31 mouse cellular contexts compared by ENCODE assay signal in genomic region chr11:94317014-94317413, GRCm38 (mm10). TPM values are rescaled to one million over a fixed set of nuclear protein-coding genes. Genes with fewer than 3 reads are reported as not detected.
DNase-seq lines count a peak whose midpoint lies in the region; ATAC-seq and TF ChIP-seq lines count a peak whose summit lies in the region.
"Had no signal": no experiment of that assay in that cellular context is flagged by ENCODE, and none has a peak within 500 bp of the region (broad histone marks: within the 10 kb centered on the region; RNA-seq: fewer than 3 reads in every experiment).

No protein-coding gene starts in this region.

- 59% methylated on average over 1 of the region's 1 CpGs for WGBS in intestine, embryonic 14.5 days
- 54% methylated on average over 1 of the region's 1 CpGs for WGBS in intestine, embryonic 15.5 days
- WGBS in liver, embryonic 15.5 days (ENCODE audit: insufficient replicate concordance): 47% methylated on average over 1 of the region's 1 CpGs

- ATAC-seq in intestine, embryonic 14.5 days (replicated peaks; ENCODE audit: low FRiP score, low TSS enrichment, low read depth): no peak
- no peak for ATAC-seq in intestine, embryonic 15.5 days
- ATAC-seq in liver, embryonic 15.5 days (ENCODE audit: insufficient read depth): no peak
- ATAC-seq: Patski had no signal

- TF ChIP-seq POLR2A in MEL (IDR thresholded peaks at IDR 0.05; ENCODE audit: control insufficient read depth in 1 of 2, insufficient read depth in 1 of 2, low read depth in 1 of 2, low read length in 2 of 2, poor library complexity in 1 of 2): no peak

- H3K4me2 ChIP-seq in intestine, embryonic 14.5 days (ENCODE audit: low read length): peak overlapping the region; percentile 26; the same call in 1 of the 2 replicates
- H3K4me2 ChIP-seq in intestine, embryonic 15.5 days (replicated peaks): no peak overlapping the region
- peak overlapping the region; percentile 70 for H3K4me2 ChIP-seq in liver, embryonic 15.5 days
- H3K4me2 ChIP-seq: embryonic facial prominence, embryonic 12.5 days; lung, embryonic 15.5 days had no signal

- H3K27me3 ChIP-seq in intestine, embryonic 14.5 days (replicated peaks; ENCODE audit: control insufficient read depth, insufficient read depth, low read length): no peaks in the 10 kb centered on the region
- H3K27me3 ChIP-seq in intestine, embryonic 15.5 days (replicated peaks): no peaks in the 10 kb centered on the region
- no peaks in the 10 kb centered on the region for H3K27me3 ChIP-seq in E14TG2a.4 (ENCODE audit: insufficient read depth, low read length)
- H3K27me3 ChIP-seq in MEL (ENCODE audit: control insufficient read depth in 1 of 2, insufficient read depth in 2 of 2, low read length in 2 of 2): no peaks in the 10 kb centered on the region
- no peaks in the 10 kb centered on the region for H3K27me3 ChIP-seq in liver, embryonic 15.5 days
- H3K27me3 ChIP-seq: embryonic facial prominence, embryonic 12.5 days; lung, embryonic 15.5 days; Patski had no signal

- peaks cover 8% of the 10 kb centered on the region; the same call in 1 of the 2 replicates for H3K36me3 ChIP-seq in intestine, embryonic 14.5 days (ENCODE audit: control insufficient read depth, insufficient read depth, low read length)
- no peaks in the 10 kb centered on the region for H3K36me3 ChIP-seq in intestine, embryonic 15.5 days
- H3K36me3 ChIP-seq in E14TG2a.4 (ENCODE audit: insufficient read depth, low read length) (peaks cover 58% of the 10 kb centered on the region), MEL (ENCODE audit: control insufficient read depth in 1 of 2, insufficient read depth in 2 of 2, low read length in 2 of 2) (peaks cover 48 to 80% of the 10 kb centered on the region in 2 experiments)
- H3K36me3 ChIP-seq in liver, embryonic 15.5 days (replicated peaks): peaks cover 40% of the 10 kb centered on the region

- no peak overlapping the region for H3K27ac ChIP-seq in intestine, embryonic 14.5 days (ENCODE audit: low read depth)
- H3K27ac ChIP-seq in intestine, embryonic 15.5 days: no peak overlapping the region
- no peak overlapping the region for H3K27ac ChIP-seq in MEL (ENCODE audit: control insufficient read depth, low read depth, low read length)
- H3K27ac ChIP-seq in liver, embryonic 15.5 days (replicated peaks): peak overlapping the region; percentile 31; the same call in 1 of the 2 replicates
- H3K27ac ChIP-seq: embryonic facial prominence, embryonic 12.5 days; hindbrain, embryonic 14.5 days; kidney, postnatal 0 days; left cerebral cortex, adult 2 months; lung, embryonic 15.5 days had no signal

- DNase-seq in intestine, embryonic 14.5 days (ENCODE audit: low spot score): no peak
- no peak for DNase-seq in MEL (ENCODE audit: low read depth, low spot score)
- DNase-seq in adrenal gland, postnatal 36 days: no peak
- DNase-seq in kidney, postnatal 10 days: no peak
- no peak for DNase-seq in lung, postnatal 4 days
- DNase-seq: cerebellum, adult 11-12 months; cerebellum, postnatal 14 days; heart, postnatal 36 days; kidney, adult 11 months; midbrain, embryonic 14.5 days; thymus, postnatal 25 days had no signal

- H3K9ac ChIP-seq in intestine, embryonic 14.5 days (ENCODE audit: low read length): no peak overlapping the region
- no peak overlapping the region for H3K9ac ChIP-seq in intestine, embryonic 15.5 days
- no peak overlapping the region; the same call in 1 of the 2 replicates for H3K9ac ChIP-seq in MEL (ENCODE audit: control insufficient read depth, low read depth, low read length, poor library complexity, severe bottlenecking)
- H3K9ac ChIP-seq in liver, embryonic 15.5 days: no peak overlapping the region
- H3K9ac ChIP-seq: embryonic facial prominence, embryonic 12.5 days; hindbrain, embryonic 14.5 days; lung, embryonic 15.5 days had no signal

- no peak for TF ChIP-seq CTCF in E14TG2a.4 (conservative IDR thresholded peaks at IDR 0.05; ENCODE audit: low read length)
- TF ChIP-seq CTCF in MEL (IDR thresholded peaks at IDR 0.05 in 2 of 3, conservative IDR thresholded peaks at IDR 0.05 in 1 of 3; ENCODE audit: control insufficient read depth in 1 of 3, insufficient read depth in 1 of 3, low read depth in 2 of 3, low read length in 3 of 3, poor library complexity in 1 of 3, severe bottlenecking in 1 of 3): no peak

- no peak overlapping the region for H3K4me3 ChIP-seq in intestine, embryonic 14.5 days (ENCODE audit: low read depth, low read length)
- H3K4me3 ChIP-seq in intestine, embryonic 15.5 days (replicated peaks): no peak overlapping the region
- peak overlapping the region; percentile 14; the same call in 1 of the 2 replicates for H3K4me3 ChIP-seq in E14TG2a.4 (replicated peaks; ENCODE audit: low read length)
- H3K4me3 ChIP-seq in MEL (ENCODE audit: control insufficient read depth in 1 of 2, insufficient read depth in 1 of 2, low read depth in 2 of 2, low read length in 2 of 2): no peak overlapping the region; a peak in 1 of 4 replicates
- no peak overlapping the region for H3K4me3 ChIP-seq in liver, embryonic 15.5 days (replicated peaks)
- H3K4me3 ChIP-seq: embryonic facial prominence, embryonic 12.5 days; left cerebral cortex, adult 2 months; lung, embryonic 15.5 days had no signal

- peaks cover 95% of the 10 kb centered on the region for H3K79me2 ChIP-seq in MEL (ENCODE audit: control insufficient read depth, insufficient read depth, low read length, poor library complexity)

- no peak for TF ChIP-seq RAD21 in MEL (IDR thresholded peaks at IDR 0.05; ENCODE audit: low read depth, low read length)

- H3K4me1 ChIP-seq in intestine, embryonic 14.5 days (replicated peaks; ENCODE audit: control insufficient read depth, insufficient read depth, low read length): peaks cover 35% of the 10 kb centered on the region
- H3K4me1 ChIP-seq in intestine, embryonic 15.5 days (replicated peaks): peaks cover 33% of the 10 kb centered on the region
- H3K4me1 ChIP-seq in E14TG2a.4 (replicated peaks; ENCODE audit: low read depth, low read length) (peaks cover 79% of the 10 kb centered on the region), MEL (ENCODE audit: control insufficient read depth in 1 of 2, insufficient read depth in 2 of 2, low read length in 2 of 2) (peaks cover 48 to 62% of the 10 kb centered on the region in 2 experiments)
- peaks cover 78% of the 10 kb centered on the region for H3K4me1 ChIP-seq in liver, embryonic 15.5 days (replicated peaks)

- no peak for TF ChIP-seq EP300 in MEL (IDR thresholded peaks at IDR 0.05; ENCODE audit: low read depth in 1 of 2, low read length in 2 of 2)

- H3K9me3 ChIP-seq in intestine, embryonic 14.5 days (ENCODE audit: control insufficient read depth, low read length): no peaks in the 10 kb centered on the region
- H3K9me3 ChIP-seq in intestine, embryonic 15.5 days: no peaks in the 10 kb centered on the region
- H3K9me3 ChIP-seq in E14TG2a.4 (ENCODE audit: low read length): no peaks in the 10 kb centered on the region
- H3K9me3 ChIP-seq in MEL (replicated peaks; ENCODE audit: insufficient read depth, low read length): no peaks in the 10 kb centered on the region
- H3K9me3 ChIP-seq in liver, embryonic 15.5 days (replicated peaks): no peaks in the 10 kb centered on the region
- H3K9me3 ChIP-seq: embryonic facial prominence, embryonic 12.5 days; lung, embryonic 15.5 days had no signal

TF ChIP-seq in MEL, 35 proteins besides CTCF, POLR2A, EP300 and RAD21:
- TF ChIP-seq MXI1 (IDR thresholded peaks at IDR 0.05; ENCODE audit: low read depth, low read length) (no peak), SIN3A (IDR thresholded peaks at IDR 0.05; ENCODE audit: low read length) (peak; percentile 33; the same call in 1 of the 2 replicates), BHLHE40 (IDR thresholded peaks at IDR 0.05; ENCODE audit: borderline replicate concordance, low read depth, low read length) (no peak), GATA1 (IDR thresholded peaks at IDR 0.05; ENCODE audit: low read depth, low read length) (no peak), TBP (IDR thresholded peaks at IDR 0.05; ENCODE audit: low read depth, low read length) (no peak), UBTF (IDR thresholded peaks at IDR 0.05; ENCODE audit: borderline replicate concordance, insufficient read depth, low read depth, low read length) (no peak), TCF12 (IDR thresholded peaks at IDR 0.05; ENCODE audit: low read depth, low read length) (no peak), CHD1 (IDR thresholded peaks at IDR 0.05; ENCODE audit: low read depth, low read length) (0 out of 2 replicates have a peak, but pooled peaks have one; percentile 65)
TF ChIP-seq in MEL: peak in this region for 2.

RNA-seq across cellular contexts. Expression of gene Luc7l3, which starts 4.8 kb away (rescaled TPM):
- polyA plus RNA-seq in intestine, embryonic 14.5 days (2014; fragmentation: Nextera tagmentation; extraction: Ambion mirVana): 89.6 and 96.3 TPM in 2 replicates
- polyA plus RNA-seq in intestine, embryonic 15.5 days (2015; fragmentation: Nextera tagmentation; extraction: Ambion mirVana): 85.9 and 103 TPM in 2 replicates
- total RNA-seq in MEL (2012; rRNA removed): 47.3 and 52.3 TPM in 2 replicates
- polyA plus RNA-seq in MEL (2012; ENCODE audit: insufficient read depth in 1 of 2, insufficient read length in 2 of 2, low read depth in 1 of 2, low replicate concordance in 2 of 2, missing spikeins in 1 of 2): 10 to 100 TPM; 54.7 to 90.5 TPM
- polyA plus RNA-seq in liver, embryonic 15.5 days (2015; fragmentation: Nextera tagmentation; extraction: Ambion mirVana): 35.5 and 36.8 TPM in 2 replicates
- total RNA-seq in adrenal gland, postnatal 36 days (2021): 10 to 100 TPM; 59.5 to 69.8 TPM

RNA-seq across cellular contexts. Expression of gene Ankrd40, which starts 10.8 kb away (rescaled TPM):
- polyA plus RNA-seq in intestine, embryonic 14.5 days (2014; fragmentation: Nextera tagmentation; extraction: Ambion mirVana): 19.9 and 20.4 TPM in 2 replicates
- polyA plus RNA-seq in intestine, embryonic 15.5 days (2015; fragmentation: Nextera tagmentation; extraction: Ambion mirVana): 22.0 and 23.0 TPM in 2 replicates
- total RNA-seq in MEL (2012; rRNA removed): 37.1 and 39.4 TPM in 2 replicates
- polyA plus RNA-seq in MEL (2012; ENCODE audit: insufficient read depth in 1 of 2, insufficient read length in 2 of 2, low read depth in 1 of 2, low replicate concordance in 2 of 2, missing spikeins in 1 of 2): 10 to 100 TPM in 1 of 2 experiments, not detected in 1; 60.0 TPM
- polyA plus RNA-seq in liver, embryonic 15.5 days (2015; fragmentation: Nextera tagmentation; extraction: Ambion mirVana): 7.4 and 9.0 TPM in 2 replicates
- total RNA-seq in adrenal gland, postnatal 36 days (2021): 100 to 1,000 TPM; 132 to 151 TPM

RNA-seq across cellular contexts. Expression of gene Gm21885, which starts 35.3 kb away (rescaled TPM):
- polyA plus RNA-seq in intestine, embryonic 14.5 days (2014; fragmentation: Nextera tagmentation; extraction: Ambion mirVana): 1.1 and 1.6 TPM in 2 replicates
- 44.6 and 53.2 TPM in 2 replicates for polyA plus RNA-seq in intestine, embryonic 15.5 days (2015; fragmentation: Nextera tagmentation; extraction: Ambion mirVana)
- total RNA-seq in MEL (2012; rRNA removed): not detected in 2 replicates
- polyA plus RNA-seq in MEL (2012; ENCODE audit: insufficient read depth in 1 of 2, insufficient read length in 2 of 2, low read depth in 1 of 2, low replicate concordance in 2 of 2, missing spikeins in 1 of 2): under 1 TPM in 1 of 2 experiments, not detected in 1; 0.74 TPM
- 0.15 TPM in 1 of 2 replicates, not detected in the other for polyA plus RNA-seq in liver, embryonic 15.5 days (2015; fragmentation: Nextera tagmentation; extraction: Ambion mirVana)
- not detected for total RNA-seq in adrenal gland, postnatal 36 days (2021)
- total RNA-seq: adrenal gland, adult 18-20 months; adrenal gland, postnatal 4 days; gastrocnemius, adult 8-10 months; layer of hippocampus, postnatal 10 days; left cerebral cortex, adult 2 months; left cerebral cortex, postnatal 36 days; megakaryocyte-erythroid progenitor cell, adult 5-6 weeks had no signal
- polyA plus RNA-seq: C2C12; embryonic facial prominence, embryonic 12.5 days; gonadal fat pad, adult 2 months; heart, embryonic 11.5 days; hindbrain, embryonic 14.5 days; lung, embryonic 15.5 days; neural tube, embryonic 14.5 days; Patski; spleen, adult 2 months had no signal

Comparison
In these comparisons a context has a peak if more than half of its experiments do, and no peak if none do; other contexts are left out.
1. RNA of gene Gm21885, which starts 35.3 kb away (polyA plus RNA-seq): 44.6 to 53.2 TPM in intestine, embryonic 15.5 days; 1.1 to 1.6 TPM in intestine, embryonic 14.5 days, 0.74 TPM in MEL and 0.15 TPM in liver, embryonic 15.5 days; every median in the first group is over 10 times any median in the second.